Mouse (Mus musculus) T-helper 1 cell (primary cell): ENCODE measurements around the gene Gnb2.

ENCODE experiments used
- in situ Hi-C: fragments of 300-600 bp; cut with MboI, MseI; formaldehyde crosslinking; loops from one replicate; pipeline ENCODE4 v1.15.1; 2025; ENCODE audit warnings: high pct_unique_total_duplicates

Gnb2 gene

GRCm38 (mm10) chr5:137533117-137533827 lies at the start of gene Gnb2, which contains the start of gene Epo:
Gnb2 (minus strand) TSS chr5:137533510.
Epo (minus strand) TSS chr5:137533242.
- in situ Hi-C loops, result loop anchor here (10.0 kb wide), 1 partner anchor 642 kb away; the partner anchor contains the start of genes Ap4m1 and Mcm7

- in situ Hi-C loops, result no loop called here
These were observed 49.4 kb upstream of the Gnb2 start for GRCm38 (mm10) chr5:137582702-137583101.

- in situ Hi-C loops, result no loop called here
These were observed 46.9 kb upstream of the Gnb2 start for GRCm38 (mm10) chr5:137580246-137580645.

- in situ Hi-C loops, result no loop called here
These were observed 41.2 kb upstream of the Gnb2 start for GRCm38 (mm10) chr5:137574470-137574901.

GRCm38 (mm10) chr5:137570691-137571586 lies 37.6 kb upstream of the Gnb2 start:
- in situ Hi-C loops, result no loop called here

- in situ Hi-C loops, result no loop called here
These were observed 36.9 kb upstream of the Gnb2 start for GRCm38 (mm10) chr5:137570181-137570580.

- in situ Hi-C loops, result loop anchor here (10.0 kb wide), 1 partner anchor 905 kb away; no protein-coding TSS in a partner anchor
These were observed 36.4 kb upstream of the Gnb2 start, which contains the start of gene Tfr2 for GRCm38 (mm10) chr5:137569665-137570064. Tfr2 (plus strand) TSS chr5:137569840.

- in situ Hi-C loops, result loop anchor here (10.0 kb wide), 1 partner anchor 906 kb away; no protein-coding TSS in a partner anchor
These were observed 35.7 kb upstream of the Gnb2 start for GRCm38 (mm10) chr5:137569031-137569430.

- in situ Hi-C loops, result loop anchor here (10.0 kb wide), 1 partner anchor 906 kb away; no protein-coding TSS in a partner anchor
These were observed 35.0 kb upstream of the Gnb2 start for GRCm38 (mm10) chr5:137568223-137568798.

- in situ Hi-C loops, result loop anchor here (10.0 kb wide), 1 partner anchor 908 kb away; no protein-coding TSS in a partner anchor
These were observed 33.1 kb upstream of the Gnb2 start for GRCm38 (mm10) chr5:137566416-137566815.

- in situ Hi-C loops, result loop anchor here (10.0 kb wide), 1 partner anchor 909 kb away; no protein-coding TSS in a partner anchor
These were observed 32.4 kb upstream of the Gnb2 start for GRCm38 (mm10) chr5:137565744-137566143.

GRCm38 (mm10) chr5:137562965-137563364 lies 29.7 kb upstream of the Gnb2 start:
- in situ Hi-C loops, result loop anchor here (10.0 kb wide), 1 partner anchor 912 kb away; no protein-coding TSS in a partner anchor

GRCm38 (mm10) chr5:137561556-137561955 lies 28.2 kb upstream of the Gnb2 start:
- in situ Hi-C loops, result loop anchor here (10.0 kb wide), 1 partner anchor 913 kb away; no protein-coding TSS in a partner anchor

- in situ Hi-C loops, result no loop called here
These were observed 20.6 kb upstream of the Gnb2 start for GRCm38 (mm10) chr5:137553898-137554297.

GRCm38 (mm10) chr5:137553411-137553837 lies 20.1 kb upstream of the Gnb2 start, which contains the start of gene Actl6b:
Actl6b (plus strand) TSS chr5:137553517.
- in situ Hi-C loops, result no loop called here

GRCm38 (mm10) chr5:137553000-137553399 lies 19.7 kb upstream of the Gnb2 start:
- in situ Hi-C loops, result no loop called here

GRCm38 (mm10) chr5:137551119-137551518 lies 17.8 kb upstream of the Gnb2 start:
- in situ Hi-C loops, result no loop called here

GRCm38 (mm10) chr5:137549840-137550239 lies 16.5 kb upstream of the Gnb2 start:
- in situ Hi-C loops, result no loop called here

GRCm38 (mm10) chr5:137545596-137545995 lies 12.3 kb upstream of the Gnb2 start:
- in situ Hi-C loops, result no loop called here

- in situ Hi-C loops, result no loop called here
These were observed 11.6 kb upstream of the Gnb2 start for GRCm38 (mm10) chr5:137544926-137545325.
